Mouse (Mus musculus) lung, adult 2 months (tissue): ENCODE measurements at regions not wholly inside any gene's neighbourhood (a gene's known extent, or its start where the extent isn't known, plus 50 kb on each side); places are given as distances from the start of the nearest gene placed in this dataset.

ENCODE experiments used
- CTCF ChIP-seq: fragments of 200-500 bp; IDR thresholded peaks from 2 replicates; pipeline ENCODE4 v1.5.1; 2011; ENCODE audit warnings: mild to moderate bottlenecking, low read length, control low read depth; ENCODE audit not compliant: insufficient read depth
- POLR2A ChIP-seq: fragments of 200-500 bp; IDR thresholded peaks from 2 replicates; pipeline ENCODE4 v1.6.1; 2011; ENCODE audit warnings: low read depth, mild to moderate bottlenecking, control low read depth, low read length, borderline replicate concordance; ENCODE audit errors: extremely low read depth

DNA sequence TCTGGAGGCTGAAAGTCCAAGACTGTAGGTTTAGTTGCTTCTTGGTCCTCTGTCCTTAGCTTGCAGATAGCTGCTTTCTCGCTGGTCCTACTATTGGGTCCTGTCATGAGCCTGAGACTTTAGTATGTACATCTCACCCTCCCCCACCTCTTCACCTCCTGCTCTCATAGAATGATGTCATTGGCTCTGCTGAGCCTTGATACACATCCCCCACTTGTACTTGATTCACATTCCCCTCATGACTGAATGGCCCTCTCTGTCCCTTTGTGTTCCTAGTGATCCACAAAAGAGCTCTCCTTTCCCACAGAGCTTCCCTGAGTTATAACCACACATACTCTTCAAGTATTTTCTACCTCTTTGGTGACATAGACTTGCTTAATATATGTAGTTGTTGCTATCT, 201.5 kb upstream of the Rad23b start:
- TF ChIP-seq POLR2A (no peak), CTCF (no peak)
